Mouse (Mus musculus): ENCODE results near the gene Mpzl1.

Gene Mpzl1

GRCm38 (mm10) chr1:165579332-165579731 lies 55.0 kb downstream of the Mpzl1 start:
- peak; percentile 39 for DNase-seq (ENCODE audit: low read depth)

GRCm38 (mm10) chr1:165576459-165577112 lies 57.8 kb downstream of the Mpzl1 start:
- DNase-seq (ENCODE audit: low read depth): no peak

GRCm38 (mm10) chr1:165576005-165576404 lies 58.3 kb downstream of the Mpzl1 start:
- DNase-seq (ENCODE audit: low read depth): no peak

GRCm38 (mm10) chr1:165567466-165567865 lies 66.9 kb downstream of the Mpzl1 start:
- no peak for DNase-seq (ENCODE audit: low read depth)

GRCm38 (mm10) chr1:165565283-165565682 lies 69.1 kb downstream of the Mpzl1 start:
- DNase-seq (ENCODE audit: low read depth): no peak

- DNase-seq (ENCODE audit: low read depth): no peak
Observed at GRCm38 (mm10) chr1:165559073-165559472, 75.3 kb downstream of the Mpzl1 start.

- DNase-seq (ENCODE audit: low read depth): no peak
Observed at GRCm38 (mm10) chr1:165556711-165557110, 77.6 kb downstream of the Mpzl1 start.

All from c-Kit-positive CD71-negative TER-119-negative erythroid progenitor cells, embryonic 14.5 days (primary cell).